Mouse (Mus musculus): ENCODE data around the gene Scin.

DNA sequence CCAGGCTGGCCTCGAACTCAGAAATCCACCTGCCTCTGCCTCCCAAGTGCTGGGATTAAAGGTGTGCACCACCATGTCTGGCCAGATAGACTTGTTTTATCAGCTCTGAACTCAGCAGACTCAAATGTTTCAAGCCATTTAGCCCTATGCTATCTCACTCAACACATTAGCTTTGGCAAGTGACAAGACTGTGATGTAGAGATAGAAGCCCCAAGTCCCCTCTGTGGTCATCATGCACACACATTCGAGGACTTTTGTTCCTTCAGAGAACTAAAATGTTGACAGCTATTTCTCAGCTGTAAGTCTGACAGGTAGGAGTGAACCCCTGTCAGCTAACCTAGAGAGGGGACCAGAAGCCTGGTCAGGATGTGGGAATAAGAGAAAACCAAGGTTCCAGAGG lies 15.2 kb downstream of the Scin start:
- TF ChIP-seq TAL1 (IDR thresholded peaks at IDR 0.05; ENCODE audit: low read length): no peak
- TF ChIP-seq GATA1 (IDR thresholded peaks at IDR 0.05; ENCODE audit: low read length): no peak

Measured in erythroblast, embryonic 14.5 days (primary cell).